Mouse (Mus musculus) stomach, embryonic 14.5 days (tissue): ENCODE measurements around the gene Kdm4d. TPM values are rescaled to one million over a fixed set of nuclear protein-coding genes. Genes with fewer than 3 reads are reported as not detected.
A peak's percentile ranks its signal among the peaks of the same experiment; 100 is the strongest.
"Not testable (repeated sequence)": the region's sequence is repeated elsewhere in the genome, so short reads cannot be mapped to it uniquely, and the experiment has no call there.

Source experiments
- ATAC-seq: fragments of 200-750 bp; cut with Nextera tagmentation; 2 replicates; pipeline ENCODE4 v1.8.0; 2017; ENCODE audit warnings: low read depth, moderate TSS enrichment; ENCODE audit not compliant: insufficient number of reproducible peaks, insufficient read depth, low FRiP score
- H3K27ac ChIP-seq: fragments of 300-500 bp; sonication (generic); 2 replicates; pipeline ENCODE4 v1.5.1; 2014; ENCODE audit warnings: mild to moderate bottlenecking, low read length, moderate library complexity, mixed read lengths
- H3K27me3 ChIP-seq: fragments of 300-500 bp; sonication (generic); 2 replicates; pipeline ENCODE4 v1.6.1; 2014; ENCODE audit warnings: low read length, control low read depth, mixed read lengths; ENCODE audit not compliant: control insufficient read depth, insufficient read depth
- H3K36me3 ChIP-seq: fragments of 300-500 bp; sonication (generic); 2 replicates; pipeline ENCODE4 v1.6.1; 2014; ENCODE audit warnings: mild to moderate bottlenecking, control low read depth, low read length, moderate library complexity, mixed read lengths; ENCODE audit not compliant: control insufficient read depth, insufficient read depth
- H3K4me1 ChIP-seq: fragments of 300-500 bp; sonication (generic); 2 replicates; pipeline ENCODE4 v1.6.1; 2014; ENCODE audit warnings: low read length, control low read depth, mixed read lengths; ENCODE audit not compliant: control insufficient read depth, insufficient read depth
- H3K4me2 ChIP-seq: fragments of 300-500 bp; sonication (generic); replicated peaks from 2 replicates; pipeline ENCODE4 v1.6.1; 2014; ENCODE audit warnings: low read depth, low read length, control low read depth
- H3K4me3 ChIP-seq: fragments of 300-500 bp; sonication (generic); 2 replicates; pipeline ENCODE4 v1.5.1; 2014; ENCODE audit warnings: low read depth, low read length, control low read depth
- H3K9ac ChIP-seq: fragments of 300-500 bp; sonication (generic); replicated peaks from 2 replicates; pipeline ENCODE4 v1.6.1; 2014; ENCODE audit warnings: low read depth, mild to moderate bottlenecking, control low read depth, low read length, moderate library complexity, mixed read lengths
- H3K9me3 ChIP-seq: fragments of 300-500 bp; sonication (generic); 2 replicates; pipeline ENCODE4 v1.6.1; 2016; ENCODE audit warnings: low read depth, low read length, control low read depth; ENCODE audit not compliant: control insufficient read depth
- WGBS: fragments of 180-500 bp; shearing (Covaris S2); extraction: QIAGEN DNeasy Blood & Tissue Kit; methylation state at CpG from one replicate; pipeline ENCODE4 v1.1.7; 2014; 5-methylcytosine and 5-hydroxymethylcytosine counted together
- polyA plus RNA-seq: library from polyadenylated mRNA; unstranded; fragments of >200 nt; fragmentation: Nextera tagmentation; extraction: Ambion mirVana; gene quantifications from 2 replicates; pipeline ENCODE4 v1.2.1, GENCODE M21; 2014

Kdm4d gene
- polyA plus RNA-seq, 1 experiment from 2014 or later, result 0.38 TPM

GRCm38 (mm10) chr9:14498896-14499705, 1.2 kb downstream of the Kdm4d start:
- Histone ChIP-seq H3K27me3 (no peaks in the 10 kb centered on the region), H3K36me3 (peaks cover 19% of the 10 kb centered on the region), H3K9ac (no peak overlapping the region), H3K9me3 (no peaks in the 10 kb centered on the region), H3K4me3 (peak overlapping the region; percentile 76; the same call in 1 of the 2 replicates), H3K4me1 (no peaks in the 10 kb centered on the region), H3K4me2 (peak overlapping the region; percentile 59), H3K27ac (no peak overlapping the region)
- no peak for ATAC-seq
- WGBS, result 83% methylated on average over 4 of the region's 4 CpGs

GRCm38 (mm10) chr9:14463668-14464067, 36.6 kb downstream of the Kdm4d start:
- 76% methylated on average over 12 of the region's 12 CpGs for WGBS
- not testable (repeated sequence) for H3K27ac ChIP-seq, ATAC-seq, H3K4me1 ChIP-seq, H3K9ac ChIP-seq, H3K27me3 ChIP-seq, H3K4me2 ChIP-seq, H3K9me3 ChIP-seq, H3K36me3 ChIP-seq, H3K4me3 ChIP-seq

GRCm38 (mm10) chr9:14462536-14462935, 37.7 kb downstream of the Kdm4d start:
- not testable (repeated sequence) for H3K36me3 ChIP-seq

GRCm38 (mm10) chr9:14456320-14456719, 44.0 kb downstream of the Kdm4d start:
- Histone ChIP-seq H3K4me1 (no peaks in the 10 kb centered on the region), H3K4me2 (no peak overlapping the region), H3K36me3 (no peaks in the 10 kb centered on the region), H3K9me3 (no peaks in the 10 kb centered on the region), H3K27ac (no peak overlapping the region), H3K4me3 (no peak overlapping the region), H3K9ac (no peak overlapping the region), H3K27me3 (no peaks in the 10 kb centered on the region)
- WGBS, result 87% methylated on average over 3 of the region's 3 CpGs
- no peak for ATAC-seq

More at GRCm38 (mm10) chr9:14462536-14462935, 37.7 kb downstream of the Kdm4d start:
- not testable (repeated sequence) for ATAC-seq, H3K9ac ChIP-seq, H3K4me2 ChIP-seq, H3K9me3 ChIP-seq, H3K27ac ChIP-seq, H3K27me3 ChIP-seq, H3K4me1 ChIP-seq, H3K4me3 ChIP-seq
- WGBS, result 91% methylated on average over 1 of the region's 1 CpGs

GRCm38 (mm10) chr9:14451120-14451519, 49.2 kb downstream of the Kdm4d start:
- not testable (repeated sequence) for H3K27me3 ChIP-seq, H3K9me3 ChIP-seq, H3K36me3 ChIP-seq, ATAC-seq, H3K4me3 ChIP-seq, H3K4me2 ChIP-seq, H3K9ac ChIP-seq, H3K4me1 ChIP-seq, H3K27ac ChIP-seq
- WGBS, result 64% methylated on average over 8 of the region's 8 CpGs

- not testable (repeated sequence) for H3K9me3 ChIP-seq, H3K4me2 ChIP-seq, H3K4me3 ChIP-seq, H3K36me3 ChIP-seq, H3K27me3 ChIP-seq, H3K9ac ChIP-seq, H3K4me1 ChIP-seq, H3K27ac ChIP-seq, ATAC-seq
- 76% methylated on average over 2 of the region's 2 CpGs for WGBS
Observed at GRCm38 (mm10) chr9:14447086-14447485, 53.2 kb downstream of the Kdm4d start.

GRCm38 (mm10) chr9:14440347-14440746, 59.9 kb downstream of the Kdm4d start:
- Histone ChIP-seq H3K4me3 (no peak overlapping the region), H3K9ac (no peak overlapping the region), H3K9me3 (no peaks in the 10 kb centered on the region), H3K27ac (no peak overlapping the region), H3K4me2 (no peak overlapping the region), H3K36me3 (no peaks in the 10 kb centered on the region), H3K4me1 (no peaks in the 10 kb centered on the region), H3K27me3 (no peaks in the 10 kb centered on the region)
- WGBS, result 91% methylated on average over 1 of the region's 1 CpGs
- no peak for ATAC-seq

GRCm38 (mm10) chr9:14433252-14433939, 66.9 kb downstream of the Kdm4d start:
- Histone ChIP-seq H3K36me3 (no peaks in the 10 kb centered on the region), H3K27ac (no peak overlapping the region), H3K4me3 (no peak overlapping the region), H3K9ac (no peak overlapping the region), H3K9me3 (no peaks in the 10 kb centered on the region), H3K4me2 (no peak overlapping the region), H3K4me1 (no peaks in the 10 kb centered on the region), H3K27me3 (no peaks in the 10 kb centered on the region)
- WGBS, result 50% methylated on average over 11 of the region's 11 CpGs
- ATAC-seq, result peak; percentile 72
